Mouse (Mus musculus): ENCODE data around the gene Rplp0.
A peak's percentile ranks its signal among the peaks of the same experiment; 100 is the strongest.

Gene Rplp0

GRCm38 (mm10) chr5:115522981-115523499 is 36.2 kb upstream of the Rplp0 start:
- no peak for TF ChIP-seq GATA4 (IDR thresholded peaks at IDR 0.05; ENCODE audit: insufficient replicate concordance, low read length)

GRCm38 (mm10) chr5:115523971-115524370 is 35.3 kb upstream of the Rplp0 start:
- no peak for TF ChIP-seq GATA4 (IDR thresholded peaks at IDR 0.05; ENCODE audit: insufficient replicate concordance, low read length)

GRCm38 (mm10) chr5:115524471-115524870 is 34.8 kb upstream of the Rplp0 start:
- no peak for TF ChIP-seq GATA4 (IDR thresholded peaks at IDR 0.05; ENCODE audit: insufficient replicate concordance, low read length)

GRCm38 (mm10) chr5:115525416-115525815 is 33.9 kb upstream of the Rplp0 start:
- no peak for TF ChIP-seq GATA4 (IDR thresholded peaks at IDR 0.05; ENCODE audit: insufficient replicate concordance, low read length)

GRCm38 (mm10) chr5:115525943-115526342 is 33.3 kb upstream of the Rplp0 start:
- no peak for TF ChIP-seq GATA4 (IDR thresholded peaks at IDR 0.05; ENCODE audit: insufficient replicate concordance, low read length)

GRCm38 (mm10) chr5:115526456-115527202 is 32.6 kb upstream of the Rplp0 start:
- TF ChIP-seq GATA4 (IDR thresholded peaks at IDR 0.05; ENCODE audit: insufficient replicate concordance, low read length) = no peak

- TF ChIP-seq GATA4 (IDR thresholded peaks at IDR 0.05; ENCODE audit: insufficient replicate concordance, low read length) = no peak
Measured at GRCm38 (mm10) chr5:115528128-115528527, 31.1 kb upstream of the Rplp0 start.

GRCm38 (mm10) chr5:115529364-115529741 is 29.9 kb upstream of the Rplp0 start:
- no peak for TF ChIP-seq GATA4 (IDR thresholded peaks at IDR 0.05; ENCODE audit: insufficient replicate concordance, low read length)

- no peak for TF ChIP-seq GATA4 (IDR thresholded peaks at IDR 0.05; ENCODE audit: insufficient replicate concordance, low read length)
Measured at GRCm38 (mm10) chr5:115529742-115530446, 29.4 kb upstream of the Rplp0 start.

GRCm38 (mm10) chr5:115530447-115530809 is 28.8 kb upstream of the Rplp0 start:
- TF ChIP-seq GATA4 (IDR thresholded peaks at IDR 0.05; ENCODE audit: insufficient replicate concordance, low read length) = no peak

- TF ChIP-seq GATA4 (IDR thresholded peaks at IDR 0.05; ENCODE audit: insufficient replicate concordance, low read length) = peak; percentile 87; the same call in 1 of the 2 replicates
Measured at GRCm38 (mm10) chr5:115531671-115532270, 27.5 kb upstream of the Rplp0 start.

GRCm38 (mm10) chr5:115534290-115534731 is 25.0 kb upstream of the Rplp0 start:
- no peak for TF ChIP-seq GATA4 (IDR thresholded peaks at IDR 0.05; ENCODE audit: insufficient replicate concordance, low read length)

- no peak for TF ChIP-seq GATA4 (IDR thresholded peaks at IDR 0.05; ENCODE audit: insufficient replicate concordance, low read length)
Measured at GRCm38 (mm10) chr5:115534856-115535255, 24.4 kb upstream of the Rplp0 start.

GRCm38 (mm10) chr5:115535635-115536034 is 23.6 kb upstream of the Rplp0 start:
- TF ChIP-seq GATA4 (IDR thresholded peaks at IDR 0.05; ENCODE audit: insufficient replicate concordance, low read length) = no peak

GRCm38 (mm10) chr5:115538017-115538692 is 21.1 kb upstream of the Rplp0 start:
- no peak for TF ChIP-seq GATA4 (IDR thresholded peaks at IDR 0.05; ENCODE audit: insufficient replicate concordance, low read length)
